Mouse (Mus musculus) embryo, embryonic 11.5 days (tissue): ENCODE results near the gene Supt7l.

Experiments used
- DNase-seq: peaks from one replicate; pipeline ENCODE4 v3.0.0-alpha.2; 2012; ENCODE audit warnings: low read depth, low spot score

Supt7l gene

DNA sequence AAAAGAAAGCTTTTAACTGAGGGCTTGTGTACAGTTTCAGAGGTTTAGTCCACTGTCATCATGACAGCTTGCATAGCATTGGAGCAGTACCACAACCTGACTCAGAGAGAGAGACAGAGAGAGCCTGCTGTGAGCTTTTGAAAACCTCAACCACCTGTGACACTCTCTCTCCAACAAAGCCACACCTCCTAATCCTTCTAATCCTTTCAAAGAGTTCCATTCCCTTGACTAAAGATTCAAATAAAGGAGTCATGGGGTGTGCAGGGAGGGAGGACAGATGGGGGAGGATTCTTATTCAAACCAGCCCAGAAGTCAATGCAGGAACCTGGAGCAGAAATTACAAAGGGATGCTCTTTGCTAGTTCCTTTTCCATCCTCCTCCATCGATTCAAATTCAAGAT, 35.6 kb downstream of the Supt7l start:
- DNase-seq: no peak

DNA sequence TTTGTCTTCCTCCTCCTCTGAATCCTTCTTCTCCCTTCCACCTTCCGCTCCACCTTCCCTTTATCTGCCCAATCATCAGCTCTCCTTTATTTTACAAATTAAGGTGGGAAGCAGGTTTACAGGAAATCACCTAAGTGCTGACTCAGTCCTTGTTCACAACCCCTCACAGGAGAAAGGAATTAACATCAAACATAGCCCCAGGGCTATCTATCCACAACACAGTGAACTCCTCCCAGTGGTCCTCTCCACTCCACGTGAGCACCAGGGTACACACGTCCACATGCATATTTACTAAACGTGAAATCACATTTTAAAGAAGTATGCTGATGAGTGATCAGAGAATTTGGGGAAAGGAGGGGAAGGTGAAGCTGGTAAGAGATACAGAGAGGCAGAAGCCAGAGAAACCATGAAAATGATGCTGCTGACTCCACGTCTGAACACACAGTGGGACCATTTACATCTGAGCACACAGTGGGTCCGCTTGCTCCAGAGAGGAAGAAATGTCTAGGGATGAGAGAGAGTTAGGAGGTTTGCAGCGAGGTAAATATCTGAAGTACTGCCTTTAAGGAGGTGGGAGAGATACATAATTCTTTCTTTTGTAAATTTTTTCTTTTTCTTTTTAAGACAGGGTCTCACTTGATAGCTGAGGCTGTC, 38.4 kb downstream of the Supt7l start:
- no peak for DNase-seq

DNA sequence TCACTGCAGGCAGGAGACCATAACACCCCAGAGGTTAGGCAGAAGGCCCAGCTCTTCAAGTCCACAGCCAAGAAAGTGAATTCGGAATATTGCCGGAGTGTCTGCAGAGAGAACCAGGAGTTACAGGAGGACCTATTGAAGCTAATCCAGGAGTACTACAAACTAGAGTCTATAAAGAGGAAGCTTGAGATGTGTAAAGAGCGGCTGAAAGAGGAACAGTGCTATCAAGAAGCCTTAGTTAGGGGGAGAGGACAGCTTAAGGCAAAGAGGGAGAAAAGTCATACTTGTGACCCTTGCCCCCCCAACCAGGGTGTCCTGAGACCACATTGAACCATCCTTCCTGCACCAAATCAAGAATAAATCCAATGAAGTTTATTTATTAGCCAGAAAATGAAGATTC, 39.7 kb downstream of the Supt7l start:
- no peak for DNase-seq

DNA sequence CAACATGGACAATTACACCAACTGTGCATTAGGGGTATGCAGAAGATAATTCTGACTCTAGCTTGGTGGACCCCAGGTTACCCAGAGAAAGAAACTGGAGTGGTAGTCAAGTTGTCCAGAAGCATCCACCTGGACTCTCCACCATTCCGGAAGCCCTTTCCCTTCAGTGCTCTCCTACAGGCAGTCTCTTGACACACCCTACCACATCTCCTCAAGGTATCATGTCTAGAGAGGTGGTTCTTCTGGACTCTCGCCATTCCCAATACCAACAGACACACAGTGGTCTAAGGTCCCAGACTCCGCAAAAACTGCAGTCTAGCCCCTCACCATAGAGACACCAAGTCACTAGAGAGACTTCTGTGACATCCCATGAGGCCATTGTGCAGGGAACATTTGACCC, 42.2 kb downstream of the Supt7l start, which contains the start of gene 4930548H24Rik:
4930548H24Rik (plus strand) TSS at position 301 of the 400 bp plus-strand sequence.
- no peak for DNase-seq

DNA sequence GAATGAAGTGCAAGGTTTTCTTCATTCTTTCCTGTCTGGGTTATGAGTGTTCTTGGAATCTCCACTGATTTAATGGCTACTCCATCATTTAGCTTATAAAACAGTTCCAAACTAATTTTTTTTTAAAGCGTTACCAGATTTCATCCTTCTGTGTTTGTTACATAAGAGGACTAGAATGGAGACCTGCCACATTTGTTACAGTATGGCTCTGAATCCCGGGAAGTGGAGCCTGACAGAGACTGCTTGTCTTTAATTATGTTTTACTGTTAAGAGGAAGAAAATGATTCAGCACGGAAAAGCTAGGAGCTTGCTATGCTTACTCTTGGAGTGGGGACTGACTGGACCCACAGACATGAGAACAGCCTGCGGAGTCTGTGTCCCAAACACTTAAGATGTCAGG, 47.1 kb downstream of the Supt7l start:
- no peak for DNase-seq

DNA sequence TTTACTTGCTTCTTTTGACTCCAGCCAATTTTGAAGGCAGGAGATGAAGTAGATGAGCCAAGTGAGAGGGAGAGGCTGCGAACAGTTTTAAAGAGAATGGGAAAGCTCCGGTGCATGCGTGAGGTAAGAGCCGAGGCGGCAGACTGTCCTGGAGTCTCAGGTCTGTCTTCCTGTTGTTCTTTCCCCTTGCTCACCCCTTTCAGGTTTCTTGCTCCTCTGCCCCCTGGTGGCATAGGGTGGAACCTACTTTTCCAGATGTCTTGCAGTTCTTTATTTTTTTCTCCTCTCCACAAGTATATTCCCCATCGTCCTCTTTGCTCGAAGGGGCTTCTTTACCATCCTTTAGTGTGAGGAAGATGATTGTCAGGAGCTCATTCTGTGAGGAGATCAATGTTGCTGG, 57.3 kb downstream of the Supt7l start:
- no peak for DNase-seq

DNA sequence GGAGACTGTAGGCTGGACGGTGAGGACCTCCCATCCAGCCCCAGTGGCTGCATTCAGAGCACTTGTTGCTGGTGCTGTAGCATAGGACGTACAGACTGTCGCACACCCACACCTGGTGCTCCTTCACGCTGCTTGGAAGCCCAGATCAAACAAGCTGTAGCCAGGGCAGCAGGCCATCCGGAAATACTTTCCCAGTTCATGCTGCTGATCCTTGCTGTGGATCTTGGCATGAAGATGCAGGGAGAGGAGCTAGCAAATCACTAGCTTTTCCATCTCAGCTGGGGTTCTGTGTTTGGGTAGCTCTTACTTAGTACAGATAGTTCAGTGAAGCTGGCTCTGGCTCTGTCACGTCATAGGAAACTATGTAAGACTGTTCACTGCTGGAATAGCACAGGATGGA, 57.9 kb downstream of the Supt7l start:
- no peak for DNase-seq

DNA sequence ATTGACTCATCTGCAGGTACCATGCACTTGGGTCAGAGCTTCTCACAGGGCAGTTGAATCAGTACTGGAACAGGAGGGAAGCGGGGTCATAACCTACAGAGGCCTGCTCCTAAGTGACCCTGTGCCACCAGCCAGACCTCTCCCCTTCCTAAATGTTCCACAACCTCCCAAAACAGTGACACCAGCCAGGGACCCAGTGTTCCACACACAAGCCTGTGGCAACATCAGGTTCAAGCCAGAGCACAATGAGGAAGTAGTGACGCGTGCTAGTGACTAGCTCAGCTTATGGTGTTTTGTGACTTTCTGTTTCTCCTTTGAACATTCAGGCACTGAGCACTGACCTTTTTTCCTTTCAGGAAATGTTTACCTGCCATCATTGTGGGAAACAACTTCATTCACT, 59.8 kb downstream of the Supt7l start:
- no peak for DNase-seq
